Mouse (Mus musculus) ES-Bruce4 (cell line): Measurements from ENCODE around the gene Ccdc92.

Experiments used
- CTCF ChIP-seq: IDR thresholded peaks from one replicate; pipeline ENCODE4 v1.8.1; 2011; ENCODE audit warnings: low read depth, low read length
- POLR2A ChIP-seq: IDR thresholded peaks from one replicate; pipeline ENCODE4 v1.8.1; 2011; ENCODE audit warnings: low read length; ENCODE audit not compliant: insufficient read depth

DNA sequence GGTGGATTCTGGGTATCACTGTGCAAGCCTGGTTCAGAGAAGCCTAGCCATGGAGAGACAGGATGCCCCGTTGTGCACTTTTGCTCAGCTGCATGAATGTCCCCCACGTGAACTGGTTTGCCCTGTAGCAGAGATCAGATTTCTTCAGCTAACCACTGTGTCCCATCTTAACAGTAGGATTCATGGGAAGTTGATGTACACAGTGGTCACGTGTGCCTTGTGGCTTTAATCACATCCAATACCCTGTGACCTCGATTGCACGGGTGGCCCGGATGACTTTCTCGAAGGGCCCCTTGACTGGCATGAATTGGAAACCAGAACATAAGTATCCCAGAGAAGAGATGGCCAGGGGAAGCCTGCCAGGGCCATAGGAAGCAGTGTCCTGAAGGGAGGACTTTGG, 70.1 kb downstream of the Ccdc92 start:
- TF ChIP-seq POLR2A = no peak
- TF ChIP-seq CTCF = no peak
